Mouse (Mus musculus) MEL (cell line): ENCODE data around the gene Psmd11. TPM values are rescaled to one million over a fixed set of nuclear protein-coding genes. Genes with fewer than 3 reads are reported as not detected.

Experiments
- DNase-seq: peaks from one replicate; pipeline ENCODE4 v3.0.0; 2011; ENCODE audit warnings: low read depth, low spot score
- H3K27ac ChIP-seq: 2 replicates; pipeline ENCODE4 v1.5.1; 2012; ENCODE audit warnings: low read depth, mild to moderate bottlenecking, control low read depth, low read length, moderate library complexity; ENCODE audit not compliant: control insufficient read depth
- H3K27me3 ChIP-seq, 2 experiments: fragments of 150-350 bp in 1 of 2; sonication (generic) in 1 of 2; 2 replicates each; pipeline ENCODE4 v1.6.1; 2012; ENCODE audit warnings: low read length in 2 of 2, mild to moderate bottlenecking in 2 of 2, improper control_type of control experiment in 1 of 2, moderate library complexity in 1 of 2; ENCODE audit not compliant: insufficient read depth in 2 of 2, control insufficient read depth in 1 of 2
- H3K36me3 ChIP-seq, 2 experiments: 2 replicates each; pipeline ENCODE4 v1.6.1; 2012 to 2014; ENCODE audit warnings: low read length in 2 of 2, improper control_type of control experiment in 1 of 2, inconsistent platforms in 1 of 2, mild to moderate bottlenecking in 1 of 2; ENCODE audit not compliant: insufficient read depth in 2 of 2, control insufficient read depth in 1 of 2
- H3K4me1 ChIP-seq, 2 experiments: fragments of 150-350 bp in 1 of 2; sonication (generic) in 1 of 2; 2 replicates each; pipeline ENCODE4 v1.6.1; 2012; ENCODE audit warnings: low read length in 2 of 2, improper control_type of control experiment in 1 of 2, mild to moderate bottlenecking in 1 of 2; ENCODE audit not compliant: insufficient read depth in 2 of 2, control insufficient read depth in 1 of 2
- H3K4me3 ChIP-seq, 2 experiments: fragments of 150-350 bp in 1 of 2; sonication (generic) in 1 of 2; 2 replicates each; pipeline ENCODE4 v1.5.1; 2012; ENCODE audit warnings: low read depth in 2 of 2, low read length in 2 of 2, mild to moderate bottlenecking in 2 of 2, moderate library complexity in 2 of 2, control low read depth in 1 of 2, improper control_type of control experiment in 1 of 2; ENCODE audit not compliant: control insufficient read depth in 1 of 2, insufficient read depth in 1 of 2
- H3K79me2 ChIP-seq: 2 replicates; pipeline ENCODE4 v1.6.1; 2012; ENCODE audit warnings: mild to moderate bottlenecking, low read length, moderate library complexity; ENCODE audit not compliant: control insufficient read depth, poor library complexity, insufficient read depth
- H3K9ac ChIP-seq: 2 replicates; pipeline ENCODE4 v1.6.1; 2012; ENCODE audit warnings: low read depth, mild to moderate bottlenecking, control low read depth, low read length, moderate library complexity; ENCODE audit not compliant: control insufficient read depth, poor library complexity, severe bottlenecking
- H3K9me3 ChIP-seq: fragments of 150-350 bp; sonication (generic); replicated peaks from 2 replicates; pipeline ENCODE4 v1.6.1; 2012; ENCODE audit warnings: mild to moderate bottlenecking, low read length, improper control_type of control experiment, moderate library complexity; ENCODE audit not compliant: insufficient read depth
- ELF1 ChIP-seq: IDR thresholded peaks from 2 replicates; pipeline ENCODE4 v1.6.1; 2014; ENCODE audit warnings: low read depth, mild to moderate bottlenecking, inconsistent platforms, low read length, improper control_type of control experiment, moderate library complexity
- EP300 ChIP-seq, 2 experiments: IDR thresholded peaks; 2 replicates each; pipeline ENCODE4 v1.6.1; 2011; ENCODE audit warnings: improper control_type of control experiment in 2 of 2, low read length in 2 of 2, low read depth in 1 of 2, mild to moderate bottlenecking in 1 of 2
- ETS1 ChIP-seq: IDR thresholded peaks from 2 replicates; pipeline ENCODE4 v1.6.1; 2012; ENCODE audit warnings: low read depth, mild to moderate bottlenecking, inconsistent platforms, low read length, improper control_type of control experiment, moderate library complexity
- GATA1 ChIP-seq: IDR thresholded peaks from 2 replicates; pipeline ENCODE4 v1.6.1; 2011; ENCODE audit warnings: low read depth, low read length, improper control_type of control experiment
- KAT2A ChIP-seq: conservative IDR thresholded peaks from 2 replicates; pipeline ENCODE4 v1.6.1; 2012; ENCODE audit warnings: low read depth, low read length, improper control_type of control experiment, inconsistent platforms
- MAZ ChIP-seq: IDR thresholded peaks from 2 replicates; pipeline ENCODE4 v1.6.1; 2012; ENCODE audit warnings: low read depth, mild to moderate bottlenecking, inconsistent platforms, low read length, improper control_type of control experiment
- MXI1 ChIP-seq: IDR thresholded peaks from 2 replicates; pipeline ENCODE4 v1.6.1; 2011; ENCODE audit warnings: mild to moderate bottlenecking, low read depth, low read length, improper control_type of control experiment
- MYB ChIP-seq: IDR thresholded peaks from 2 replicates; pipeline ENCODE4 v1.6.1; 2011; ENCODE audit warnings: mild to moderate bottlenecking, low read depth, low read length, improper control_type of control experiment
- NRF1 ChIP-seq: IDR thresholded peaks from 2 replicates; pipeline ENCODE4 v1.6.1; 2014; ENCODE audit warnings: low read depth, mild to moderate bottlenecking, inconsistent platforms, low read length, improper control_type of control experiment, moderate library complexity; ENCODE audit not compliant: poor library complexity, insufficient read depth, severe bottlenecking
- POLR2AphosphoS2 ChIP-seq: IDR thresholded peaks from 2 replicates; pipeline ENCODE4 v1.6.1; 2011; ENCODE audit warnings: low read length, improper control_type of control experiment
- SIN3A ChIP-seq: IDR thresholded peaks from 2 replicates; pipeline ENCODE4 v1.6.1; 2012; ENCODE audit warnings: low read length, improper control_type of control experiment, inconsistent platforms
- TBP ChIP-seq: IDR thresholded peaks from 2 replicates; pipeline ENCODE4 v1.8.0; 2011; ENCODE audit warnings: low read depth, low read length, improper control_type of control experiment
- TCF12 ChIP-seq: IDR thresholded peaks from 2 replicates; pipeline ENCODE4 v1.6.1; 2014; ENCODE audit warnings: low read depth, mild to moderate bottlenecking, inconsistent platforms, low read length, improper control_type of control experiment, moderate library complexity
- USF1 ChIP-seq: IDR thresholded peaks from 2 replicates; pipeline ENCODE4 v1.6.1; 2014; ENCODE audit warnings: low read depth, mild to moderate bottlenecking, inconsistent platforms, low read length, improper control_type of control experiment, moderate library complexity
- ZKSCAN1 ChIP-seq: IDR thresholded peaks from 2 replicates; pipeline ENCODE4 v1.6.1; 2012; ENCODE audit warnings: low read depth, mild to moderate bottlenecking, inconsistent platforms, low read length, improper control_type of control experiment, moderate library complexity
- ZMIZ1 ChIP-seq: IDR thresholded peaks from 2 replicates; pipeline ENCODE4 v1.6.1; 2012; ENCODE audit warnings: low read depth, mild to moderate bottlenecking, inconsistent platforms, low read length, improper control_type of control experiment, moderate library complexity
- ZNF384 ChIP-seq: IDR thresholded peaks from 2 replicates; pipeline ENCODE4 v1.6.1; 2012; ENCODE audit warnings: low read depth, mild to moderate bottlenecking, inconsistent platforms, low read length, improper control_type of control experiment
- polyA plus RNA-seq, 2 experiments: library from polyadenylated mRNA; stranded (reverse) in 1 of 2; unstranded in 1 of 2; fragments of >175 nt in 1 of 2; fragments of >200 nt in 1 of 2; gene quantifications; 2 replicates each; pipeline versions ENCODE4 v1.2.1 to v1.2.4; 2012; ENCODE audit warnings: low replicate concordance in 2 of 2, low read depth in 1 of 2; ENCODE audit not compliant: insufficient read length in 2 of 2, insufficient read depth in 1 of 2, missing spikeins in 1 of 2
- total RNA-seq: library from RNA; depleted of rRNA; stranded (reverse); fragments of 300-350 nt; gene quantifications from 2 replicates; pipeline ENCODE4 v1.2.3, GENCODE M21; 2012

Psmd11 gene
- total and polyA plus RNA-seq, 3 experiments, result 110 to 324 (median 184) TPM

GRCm38 (mm10) chr11:80419743-80420142 is 8.7 kb upstream of the Psmd11 start:
- H3K36me3 ChIP-seq, result peaks cover 0 to 25% of the 10 kb centered on the region in 2 experiments; a peak in 3 of 4 replicates
- H3K27me3 ChIP-seq, result no peaks in the 10 kb centered on the region
- TF ChIP-seq KAT2A (no peak), POLR2AphosphoS2 (peak; percentile 56; the same call in 1 of the 2 replicates), ZMIZ1 (no peak)
- peaks cover 14 to 24% of the 10 kb centered on the region in 2 experiments for H3K4me1 ChIP-seq
- H3K9me3 ChIP-seq, result no peaks in the 10 kb centered on the region
- H3K27ac ChIP-seq, result no peak overlapping the region
- no peaks in the 10 kb centered on the region for H3K79me2 ChIP-seq
- H3K4me3 ChIP-seq, result no peak overlapping the region
- no peak overlapping the region; the same call in 1 of the 2 replicates for H3K9ac ChIP-seq
- DNase-seq, result peak; percentile 53

GRCm38 (mm10) chr11:80420202-80420984 is 8.0 kb upstream of the Psmd11 start:
- Histone ChIP-seq H3K36me3 (peaks cover 0 to 25% of the 10 kb centered on the region in 2 experiments; a peak in 2 of 4 replicates), H3K27me3 (no peaks in the 10 kb centered on the region), H3K9ac (peak overlapping the region; percentile 3; the same call in 1 of the 2 replicates), H3K9me3 (no peaks in the 10 kb centered on the region), H3K79me2 (no peaks in the 10 kb centered on the region), H3K4me3 (peak overlapping the region in 1 of 2 experiments; percentile 11; a peak in 2 of 4 replicates), H3K4me1 (peaks cover 16 to 31% of the 10 kb centered on the region in 2 experiments), H3K27ac (peak overlapping the region; percentile 25)
- TF ChIP-seq ETS1 (0 out of 2 replicates have a peak, but pooled peaks have one; percentile 47), MXI1 (peak; percentile 15; the same call in 1 of the 2 replicates), MAZ (peak; percentile 53; the same call in 1 of the 2 replicates), ZMIZ1 (no peak), USF1 (peak; percentile 43), NRF1 (no peak), EP300 (IDR thresholded peaks at IDR 0.05; ENCODE audit: low read depth in 1 of 2, low read length in 2 of 2) (peak; percentile 41 to 57; a peak in 2 of 4 replicates), TCF12 (peak; percentile 27; the same call in 1 of the 2 replicates), SIN3A (peak; percentile 62; the same call in 1 of the 2 replicates), ELF1 (0 out of 2 replicates have a peak, but pooled peaks have one; percentile 40), ZNF384 (no peak; the same call in 1 of the 2 replicates), GATA1 (peak; percentile 79), TBP (0 out of 2 replicates have a peak, but pooled peaks have one; percentile 40), ZKSCAN1 (no peak), MYB (no peak)
- DNase-seq, result peak; percentile 61
